In genomic region chr9:92331383-92331782, GRCm38 (mm10) we compare ENCODE assay signal across 26 mouse cellular contexts. TPM values are rescaled to one million over a fixed set of nuclear protein-coding genes. Genes with fewer than 3 reads are reported as not detected.
A peak's percentile ranks its signal among the peaks of the same experiment; 100 is the strongest.
DNase-seq lines count a peak whose midpoint lies in the region; ATAC-seq and TF ChIP-seq lines count a peak whose summit lies in the region.
"Had no signal": no experiment of that assay in that cellular context is flagged by ENCODE, and none has a peak within 500 bp of the region (broad histone marks: within the 10 kb centered on the region; RNA-seq: fewer than 3 reads in every experiment).

No protein-coding gene starts in this region.

- no peak overlapping the region for H3K4me2 ChIP-seq in intestine, embryonic 15.5 days (replicated peaks)
- no peak overlapping the region for H3K4me2 ChIP-seq in intestine, embryonic 16.5 days (ENCODE audit: low read depth, low read length)
- H3K4me2 ChIP-seq in intestine, postnatal 0 days (replicated peaks; ENCODE audit: low read depth) = no peak overlapping the region

- no peaks in the 10 kb centered on the region for H3K36me3 ChIP-seq in intestine, embryonic 15.5 days
- H3K36me3 ChIP-seq in intestine, embryonic 16.5 days (ENCODE audit: control insufficient read depth, insufficient read depth, low read length) = no peaks in the 10 kb centered on the region
- H3K36me3 ChIP-seq in intestine, postnatal 0 days (ENCODE audit: control insufficient read depth, insufficient read depth) = no peaks in the 10 kb centered on the region
- H3K36me3 ChIP-seq: G1E had no signal

- H3K9ac ChIP-seq in intestine, embryonic 15.5 days = no peak overlapping the region
- H3K9ac ChIP-seq in intestine, embryonic 16.5 days (ENCODE audit: low read depth, low read length) = no peak overlapping the region
- H3K9ac ChIP-seq in intestine, postnatal 0 days (ENCODE audit: low read depth, low read length) = no peak overlapping the region

- H3K9me3 ChIP-seq in intestine, embryonic 15.5 days = no peaks in the 10 kb centered on the region
- H3K9me3 ChIP-seq in intestine, embryonic 16.5 days (ENCODE audit: control insufficient read depth, low read length) = no peaks in the 10 kb centered on the region
- no peaks in the 10 kb centered on the region for H3K9me3 ChIP-seq in intestine, postnatal 0 days (ENCODE audit: control insufficient read depth)
- H3K9me3 ChIP-seq: G1E had no signal

- no peak for TF ChIP-seq CTCF in intestine, postnatal 0 days (IDR thresholded peaks at IDR 0.05; ENCODE audit: low read depth)

- H3K4me3 ChIP-seq in intestine, embryonic 15.5 days (replicated peaks) = no peak overlapping the region
- H3K4me3 ChIP-seq in intestine, embryonic 16.5 days (ENCODE audit: low read length) = no peak overlapping the region
- H3K4me3 ChIP-seq in intestine, postnatal 0 days (ENCODE audit: low read depth, low read length) = no peak overlapping the region

- WGBS in intestine, embryonic 15.5 days = 82% methylated on average over 4 of the region's 4 CpGs
- WGBS in intestine, embryonic 16.5 days = 80% methylated on average over 4 of the region's 4 CpGs
- WGBS in intestine, postnatal 0 days = 73% methylated on average over 4 of the region's 4 CpGs

- H3K4me1 ChIP-seq in intestine, embryonic 15.5 days (replicated peaks) = no peaks in the 10 kb centered on the region
- 0 out of 2 replicates have a peak, but pooled peaks cover under 1% of the 10 kb centered on the region for H3K4me1 ChIP-seq in intestine, embryonic 16.5 days (ENCODE audit: control insufficient read depth, insufficient read depth, low read length)
- H3K4me1 ChIP-seq in intestine, postnatal 0 days (replicated peaks; ENCODE audit: control insufficient read depth, insufficient read depth, low read length) = no peaks in the 10 kb centered on the region

- H3K27me3 ChIP-seq in intestine, embryonic 15.5 days (replicated peaks) = no peaks in the 10 kb centered on the region
- no peaks in the 10 kb centered on the region for H3K27me3 ChIP-seq in intestine, embryonic 16.5 days (replicated peaks; ENCODE audit: control insufficient read depth, insufficient read depth, low read length)
- no peaks in the 10 kb centered on the region for H3K27me3 ChIP-seq in intestine, postnatal 0 days (replicated peaks; ENCODE audit: control insufficient read depth, insufficient read depth, low read length)
- H3K27me3 ChIP-seq: CH12.LX, Patski had no signal

- ATAC-seq in intestine, embryonic 15.5 days = peak; percentile 74
- ATAC-seq in intestine, embryonic 16.5 days = peak; percentile 82
- ATAC-seq in intestine, postnatal 0 days = peak; percentile 73; the same call in 1 of the 2 replicates
- ATAC-seq: activated CD4-positive, CD25-positive, alpha-beta regulatory T cell, adult 4 months; CD4-positive, CD25-positive, alpha-beta regulatory T cell, adult 4 months; Patski had no signal

- H3K27ac ChIP-seq in intestine, embryonic 15.5 days = no peak overlapping the region
- no peak overlapping the region for H3K27ac ChIP-seq in intestine, embryonic 16.5 days (ENCODE audit: low read length)
- H3K27ac ChIP-seq in intestine, postnatal 0 days (ENCODE audit: low read depth, low read length) = no peak overlapping the region

- no peak for DNase-seq in cerebellum, postnatal 14 days
- no peak for DNase-seq in natural killer cell, adult 2 months (ENCODE audit: low spot score in 2 of 2)
- DNase-seq in adrenal gland, postnatal 25 days = no peak
- DNase-seq: adrenal gland, adult 2 months; adrenal gland, adult 8-10 months; adrenal gland, postnatal 10 days; adrenal gland, postnatal 14 days; adrenal gland, postnatal 36 days; B cell, adult 2 months; cerebellum, adult 11 months; cerebellum, adult 11-12 months; cerebellum, adult 18-20 months; cerebellum, adult 2 months had no signal

RNA-seq across cellular contexts. Expression of gene 1700057G04Rik, which starts 22.2 kb away (rescaled TPM):
- polyA plus RNA-seq in intestine, embryonic 15.5 days (2015; fragmentation: Nextera tagmentation; extraction: Ambion mirVana) = not detected in 2 replicates
- polyA plus RNA-seq in intestine, embryonic 16.5 days (2015; fragmentation: Nextera tagmentation; extraction: Ambion mirVana) = not detected in 2 replicates
- not detected in 2 replicates for polyA plus RNA-seq in intestine, postnatal 0 days (2015; fragmentation: Nextera tagmentation; extraction: Ambion mirVana)
- total RNA-seq in adrenal gland, postnatal 25 days (2021) = not detected in 2 replicates
- total RNA-seq: adrenal gland, adult 18-20 months; adrenal gland, adult 2 months; adrenal gland, adult 8-10 months; adrenal gland, postnatal 10 days; adrenal gland, postnatal 14 days; adrenal gland, postnatal 36 days; adrenal gland, postnatal 4 days; CH12.LX; ES-E14; MEL had no signal
- polyA plus RNA-seq: activated CD4-positive, CD25-positive, alpha-beta regulatory T cell, adult 4 months; adrenal gland, adult 2 months; brain, embryonic 14.5 days; CD4-positive, CD25-positive, alpha-beta regulatory T cell, adult 4 months; cerebellum, adult 2 months; G1E; Patski had no signal

RNA-seq across cellular contexts. Expression of gene Plscr2, which starts 56.0 kb away (rescaled TPM):
- polyA plus RNA-seq in intestine, embryonic 15.5 days (2015; fragmentation: Nextera tagmentation; extraction: Ambion mirVana) = 1.3 TPM in 2 replicates
- 0.81 and 0.99 TPM in 2 replicates for polyA plus RNA-seq in intestine, embryonic 16.5 days (2015; fragmentation: Nextera tagmentation; extraction: Ambion mirVana)
- 2.8 TPM in 2 replicates for polyA plus RNA-seq in intestine, postnatal 0 days (2015; fragmentation: Nextera tagmentation; extraction: Ambion mirVana)
- total RNA-seq in adrenal gland, postnatal 25 days (2021) = 16.3 and 16.5 TPM in 2 replicates
- polyA plus RNA-seq: activated CD4-positive, CD25-positive, alpha-beta regulatory T cell, adult 4 months; CD4-positive, CD25-positive, alpha-beta regulatory T cell, adult 4 months had no signal
